Mouse (Mus musculus) gastrocnemius, postnatal 4 days (tissue): Measurements from ENCODE around the gene Fem1b. TPM values are rescaled to one million over a fixed set of nuclear protein-coding genes. Genes with fewer than 3 reads are reported as not detected.
"Not testable (repeated sequence)": the region's sequence is repeated elsewhere in the genome, so short reads cannot be mapped to it uniquely, and the experiment has no call there.

Source experiments
- DNase-seq, 2 experiments: peaks; one replicate each; pipeline ENCODE4 v3.0.0; 2021 to 2022; ENCODE audit warnings: low spot score in 2 of 2, mixed read lengths in 2 of 2
- total RNA-seq, 2 experiments: library from RNA; stranded (reverse); gene quantifications; 2 replicates each; pipeline ENCODE4 v1.2.3; 2021

Fem1b gene
- total RNA-seq, 2 experiments from 2014 or later: 28.9 to 29.7 TPM

DNA sequence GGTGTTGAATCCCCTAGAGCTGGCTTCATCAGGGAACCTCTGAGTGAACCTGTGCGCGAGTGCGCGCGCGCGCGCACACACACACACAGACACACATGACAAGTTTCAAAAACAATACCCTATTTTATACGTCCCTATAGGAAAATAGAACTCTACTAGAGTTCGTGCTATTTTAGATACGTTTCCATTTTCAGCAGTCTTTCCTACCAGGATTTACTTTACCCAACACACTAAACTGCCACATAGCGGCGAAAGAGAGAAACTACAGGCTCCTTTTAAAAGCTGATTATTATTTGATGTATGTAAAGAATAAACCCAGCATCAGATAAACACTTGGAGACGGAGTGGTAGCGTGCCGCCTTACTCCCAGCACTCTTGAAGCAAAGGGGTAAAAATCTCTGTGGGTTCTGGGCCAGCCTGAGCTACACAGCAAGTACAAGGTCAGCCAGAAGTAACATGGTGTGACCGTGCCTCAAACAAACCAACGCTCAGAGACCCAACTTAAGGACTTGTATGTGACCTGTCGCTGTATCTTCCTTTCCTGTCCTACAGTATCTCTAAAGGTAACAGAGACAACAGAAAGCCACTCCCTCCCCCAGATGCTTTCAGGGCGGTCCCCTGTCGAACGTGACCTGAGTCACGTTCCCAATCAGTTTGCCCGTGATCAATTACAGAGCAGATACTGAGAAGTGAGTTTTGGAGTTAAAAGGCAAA lies 16.4 kb upstream of the Fem1b start:
- DNase-seq: no peak

DNA sequence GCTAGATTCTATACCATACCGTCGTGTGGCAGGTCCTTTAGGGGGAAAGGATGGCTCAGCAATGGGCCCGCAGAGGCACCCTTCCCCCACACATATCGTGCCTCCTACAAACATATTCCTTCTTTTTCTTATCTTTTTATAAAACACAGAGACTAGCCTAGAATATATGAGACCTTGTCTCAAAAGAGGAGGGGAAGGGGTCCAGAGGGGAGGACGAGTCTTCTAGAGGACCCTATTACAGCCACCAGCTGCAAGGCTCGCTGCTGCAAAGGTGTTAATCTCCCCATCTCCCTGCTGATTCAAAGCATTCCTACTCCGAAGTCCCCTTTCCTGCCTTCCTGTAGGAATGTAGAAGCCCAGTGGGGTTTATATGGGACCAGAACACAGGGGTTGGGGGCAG lies 14.7 kb upstream of the Fem1b start:
- no peak for DNase-seq

DNA sequence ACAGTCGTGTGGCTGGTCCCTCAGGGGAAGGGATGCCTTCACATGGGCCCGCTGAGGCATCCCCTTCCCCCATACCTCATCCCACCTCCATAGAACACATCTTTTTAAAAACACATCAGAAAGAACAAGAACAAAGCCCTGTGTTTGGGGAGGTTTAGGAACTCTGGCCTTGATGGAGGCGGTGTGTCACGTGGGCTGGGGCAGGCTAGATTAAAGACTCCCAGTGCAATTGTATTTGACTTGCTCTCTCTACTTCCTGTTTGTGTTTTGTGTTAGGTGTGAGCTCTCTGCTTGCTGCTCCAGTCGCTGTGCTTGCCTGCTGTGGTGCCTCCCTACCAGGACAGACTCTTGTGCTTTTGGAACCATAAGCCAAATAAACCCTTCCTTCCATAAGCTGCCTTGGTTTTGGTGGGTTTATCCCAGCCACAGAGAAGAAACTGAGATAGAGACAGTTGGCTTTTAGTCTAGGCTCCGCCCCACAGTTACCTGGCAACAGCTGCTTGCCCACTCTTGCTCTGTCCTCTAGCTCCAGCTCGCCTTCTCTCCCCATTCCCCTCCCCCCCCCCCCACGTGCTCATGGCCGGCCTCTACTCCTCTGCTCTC lies 14.2 kb upstream of the Fem1b start:
- no peak for DNase-seq

DNA sequence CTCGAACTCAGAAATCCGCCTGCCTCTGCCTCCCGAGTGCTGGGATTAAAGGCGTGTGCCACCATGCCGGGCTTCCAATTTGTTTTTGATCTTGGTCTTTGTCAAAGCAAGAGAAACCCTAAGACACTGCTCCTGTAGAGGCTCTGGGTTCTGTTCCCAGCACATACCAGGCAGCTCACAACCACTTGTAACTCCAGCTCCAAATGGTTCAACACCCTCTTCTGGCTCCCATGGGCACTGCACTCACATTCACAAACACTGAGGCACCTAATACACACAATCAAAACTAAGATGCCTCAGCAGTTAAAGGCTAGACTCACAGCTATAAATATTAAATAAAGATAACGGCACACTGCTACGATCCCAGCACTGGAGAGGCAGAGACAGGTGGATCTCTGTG lies 10.1 kb upstream of the Fem1b start:
- no peak for DNase-seq

DNA sequence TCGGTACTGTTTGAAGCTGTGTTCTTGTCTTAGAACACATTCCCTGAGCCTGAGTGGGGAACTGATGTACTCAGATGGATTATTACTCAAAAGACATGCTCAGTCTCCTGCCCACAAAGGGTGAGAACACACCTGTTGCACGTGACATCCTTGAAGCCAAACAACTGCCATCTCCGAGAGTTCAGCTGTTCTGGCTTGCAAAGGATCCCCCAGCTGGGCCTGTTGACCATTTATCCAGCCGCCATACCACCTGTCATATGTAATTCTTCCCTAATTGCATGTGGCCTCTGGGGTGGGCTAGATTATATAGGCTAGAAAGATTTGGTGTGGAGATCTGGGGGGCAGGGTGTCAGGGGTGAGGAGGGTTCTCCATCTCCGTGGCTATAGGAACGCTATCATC lies 9.1 kb upstream of the Fem1b start:
- no peak for DNase-seq

DNA sequence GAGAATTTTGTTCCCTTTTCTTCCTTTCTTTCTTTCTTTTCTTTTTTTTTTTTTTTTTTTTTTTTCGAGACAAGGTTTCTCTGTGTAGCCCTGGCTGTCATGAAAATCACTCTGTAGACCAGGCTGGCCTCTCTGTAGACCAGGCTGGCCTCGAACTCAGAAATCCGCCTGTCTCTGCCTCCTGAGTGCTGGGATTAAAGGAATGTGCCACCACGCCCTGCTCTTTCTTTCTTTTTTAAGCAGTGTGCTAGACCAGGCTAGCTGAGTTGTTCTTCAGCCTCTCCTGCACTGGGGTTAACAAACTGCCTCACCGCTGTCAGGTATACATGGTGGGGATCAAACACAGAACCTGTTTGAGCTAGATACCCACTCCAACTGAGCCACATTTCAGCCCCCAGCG lies 8.2 kb upstream of the Fem1b start:
- DNase-seq: not testable (repeated sequence)

DNA sequence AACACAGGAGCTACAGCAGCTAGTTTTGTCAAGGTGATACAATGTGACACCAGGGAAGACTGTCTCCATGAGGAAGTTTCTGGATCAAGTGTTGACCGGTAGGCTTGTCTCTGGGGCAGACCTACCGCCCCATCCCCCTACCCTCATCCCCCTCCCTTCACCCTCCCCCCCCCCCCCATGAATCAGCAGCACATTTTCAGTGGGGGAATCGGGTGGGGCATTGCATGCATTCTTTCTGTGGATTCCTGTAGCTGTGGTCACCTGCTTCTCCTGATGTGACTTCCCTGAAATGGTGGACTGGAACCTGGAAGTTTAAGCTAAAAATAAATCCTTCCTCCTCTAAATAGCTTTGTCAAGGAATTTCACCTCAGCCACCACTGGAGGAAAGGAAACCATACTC lies 7.8 kb upstream of the Fem1b start:
- DNase-seq: no peak

DNA sequence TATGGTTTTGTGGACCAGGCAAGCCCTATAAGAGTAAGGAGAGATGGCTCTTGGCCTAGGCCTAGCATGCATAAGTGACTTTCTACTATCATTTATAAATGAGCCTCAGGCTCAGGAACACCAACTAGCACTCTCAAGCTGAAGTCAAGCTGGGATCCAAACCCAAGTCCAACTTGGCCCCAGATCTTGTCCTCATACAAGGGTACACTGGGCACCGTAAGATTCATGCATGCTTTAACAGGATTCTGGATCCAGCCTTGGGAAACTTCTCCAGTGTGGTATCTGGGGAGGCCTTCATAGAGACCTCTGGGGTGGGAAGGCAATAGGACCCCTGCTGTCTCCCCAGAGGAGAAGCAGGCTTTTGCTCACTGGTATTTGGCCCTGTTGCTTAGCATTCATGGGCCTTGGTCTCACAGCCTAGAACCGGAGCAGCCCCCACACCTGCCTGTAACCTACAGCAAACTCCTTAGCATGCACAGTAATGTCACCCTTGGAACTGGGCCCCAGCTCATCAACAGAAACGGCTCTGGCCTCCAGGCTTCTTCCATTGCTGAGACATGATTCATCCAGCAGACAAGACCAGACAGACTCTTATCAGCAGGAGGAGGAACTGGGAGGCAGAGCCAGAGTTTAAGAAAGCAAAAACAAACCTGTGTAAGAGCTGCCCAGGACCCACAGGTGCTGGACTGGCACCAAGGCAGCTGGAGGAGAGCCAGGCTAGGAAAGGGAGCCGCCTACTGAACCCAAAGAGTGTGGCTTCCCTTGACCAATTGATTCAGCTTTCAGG lies 6.3 kb upstream of the Fem1b start:
- DNase-seq: no peak

DNA sequence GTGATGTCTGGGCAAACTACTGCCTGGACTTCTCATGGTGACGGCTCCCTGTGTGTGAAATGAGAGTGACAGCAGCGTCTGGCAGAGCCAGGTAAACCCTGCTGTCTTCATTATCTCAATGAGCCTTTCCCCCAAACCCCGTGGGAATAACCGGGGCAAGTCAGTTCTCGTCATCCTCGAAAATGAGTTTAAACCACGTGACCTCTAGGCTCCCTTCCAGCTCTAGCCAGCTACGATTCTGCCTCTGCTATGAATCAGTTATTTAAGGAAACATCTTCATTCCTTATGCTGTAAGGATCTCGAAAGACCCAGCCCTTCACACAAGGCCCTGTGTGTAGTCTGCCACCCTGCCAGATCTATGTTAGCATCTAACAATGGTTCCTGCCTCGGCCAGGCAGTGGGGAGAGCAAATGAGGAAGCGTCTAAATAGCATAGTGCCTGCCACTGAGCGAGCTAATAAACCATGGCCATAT lies 5.4 kb upstream of the Fem1b start:
- no peak for DNase-seq

DNA sequence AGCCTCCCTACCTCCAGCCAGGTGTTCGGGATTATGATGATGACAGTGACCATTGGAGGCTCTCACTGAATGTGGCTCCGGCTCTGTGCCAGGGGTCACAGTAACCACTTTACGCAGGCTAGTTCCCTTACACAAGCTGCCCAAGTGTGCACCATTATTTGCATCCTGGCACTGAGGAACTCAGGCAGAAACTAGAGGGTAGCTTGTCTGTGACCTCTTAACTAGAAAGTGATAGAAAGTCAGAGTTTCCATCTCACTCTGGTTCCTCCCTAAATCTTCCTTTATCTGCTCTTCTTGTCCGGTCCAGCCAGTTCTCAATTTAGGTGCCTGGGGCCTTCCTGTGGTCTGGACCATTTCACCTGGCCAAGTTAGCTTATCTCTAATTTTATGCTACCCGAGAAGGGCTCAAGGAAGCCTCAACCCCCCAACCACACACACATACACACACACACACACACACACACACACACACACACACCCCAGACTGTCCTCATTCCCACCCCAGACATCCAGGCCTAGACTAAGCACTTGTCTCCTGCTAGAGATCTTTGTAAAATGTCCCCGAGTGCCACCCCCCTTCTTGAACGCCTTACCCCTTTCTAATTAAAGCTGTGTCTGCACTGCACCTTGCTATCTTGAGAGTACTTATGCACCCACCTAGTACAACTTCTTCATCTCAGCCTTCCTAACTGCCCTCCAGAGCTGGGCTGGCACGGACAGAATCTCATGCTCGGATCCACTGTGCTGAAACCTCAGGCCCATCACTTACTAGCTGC lies 4.8 kb upstream of the Fem1b start:
- DNase-seq: no peak

DNA sequence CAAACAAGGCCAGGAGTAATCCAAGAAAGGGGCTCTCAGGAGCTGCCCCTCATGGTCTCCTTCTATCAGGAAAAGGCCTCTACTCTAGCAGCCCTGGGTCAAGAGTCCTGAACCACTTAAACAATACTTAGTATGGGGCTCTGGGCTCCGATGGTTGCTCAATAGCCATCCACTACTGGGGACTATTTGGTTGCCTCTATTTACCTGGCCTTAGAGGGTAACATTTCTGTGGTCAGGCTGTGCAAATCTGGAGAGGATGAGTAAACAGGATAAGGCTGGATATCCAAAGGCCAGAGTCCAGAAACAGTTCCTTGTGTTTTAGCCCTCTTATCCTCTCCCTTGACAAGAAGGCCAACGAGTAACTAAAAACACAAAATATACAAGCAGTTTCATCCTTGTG lies 3.0 kb upstream of the Fem1b start:
- DNase-seq: no peak

DNA sequence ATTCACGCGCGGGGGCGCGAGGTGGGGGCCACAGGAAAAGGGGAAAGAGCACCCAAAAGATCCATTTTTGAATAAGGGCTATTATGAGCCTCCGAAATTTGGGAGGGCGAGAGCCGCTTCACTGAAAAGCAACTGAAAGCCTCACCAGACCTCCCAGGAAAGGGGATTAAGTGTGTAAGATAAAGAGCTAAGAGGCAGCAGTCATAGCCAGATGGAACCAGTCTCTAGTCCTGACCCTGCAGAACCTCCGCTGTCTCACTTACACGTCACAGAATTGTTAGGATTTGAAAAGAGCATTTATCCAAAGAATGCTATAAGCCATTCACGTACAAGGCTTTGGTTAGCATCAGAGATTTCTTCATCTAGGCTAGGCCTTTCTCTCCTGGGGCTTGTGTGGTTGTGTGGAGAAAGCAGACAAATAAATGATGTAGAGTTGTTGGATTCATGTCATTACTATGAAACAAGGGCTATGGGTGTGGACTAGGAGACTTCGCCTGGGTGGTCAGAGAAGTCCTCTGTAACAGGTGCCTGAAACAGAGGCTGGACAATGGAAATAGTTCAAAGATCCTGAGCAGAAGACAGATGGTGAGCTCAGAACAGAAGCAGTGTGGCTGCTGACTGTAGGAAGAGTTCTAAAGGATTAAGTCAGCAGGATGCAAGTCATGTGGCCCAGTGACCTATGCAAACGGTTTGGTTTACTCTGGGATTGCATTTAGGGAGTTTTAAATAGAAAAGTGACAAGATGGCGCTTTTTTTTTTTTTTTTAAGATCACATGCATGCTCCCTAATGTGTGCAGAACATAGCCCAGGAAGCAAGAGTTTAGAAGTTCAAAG lies 699 bp upstream of the Fem1b start:
- DNase-seq: no peak

DNA sequence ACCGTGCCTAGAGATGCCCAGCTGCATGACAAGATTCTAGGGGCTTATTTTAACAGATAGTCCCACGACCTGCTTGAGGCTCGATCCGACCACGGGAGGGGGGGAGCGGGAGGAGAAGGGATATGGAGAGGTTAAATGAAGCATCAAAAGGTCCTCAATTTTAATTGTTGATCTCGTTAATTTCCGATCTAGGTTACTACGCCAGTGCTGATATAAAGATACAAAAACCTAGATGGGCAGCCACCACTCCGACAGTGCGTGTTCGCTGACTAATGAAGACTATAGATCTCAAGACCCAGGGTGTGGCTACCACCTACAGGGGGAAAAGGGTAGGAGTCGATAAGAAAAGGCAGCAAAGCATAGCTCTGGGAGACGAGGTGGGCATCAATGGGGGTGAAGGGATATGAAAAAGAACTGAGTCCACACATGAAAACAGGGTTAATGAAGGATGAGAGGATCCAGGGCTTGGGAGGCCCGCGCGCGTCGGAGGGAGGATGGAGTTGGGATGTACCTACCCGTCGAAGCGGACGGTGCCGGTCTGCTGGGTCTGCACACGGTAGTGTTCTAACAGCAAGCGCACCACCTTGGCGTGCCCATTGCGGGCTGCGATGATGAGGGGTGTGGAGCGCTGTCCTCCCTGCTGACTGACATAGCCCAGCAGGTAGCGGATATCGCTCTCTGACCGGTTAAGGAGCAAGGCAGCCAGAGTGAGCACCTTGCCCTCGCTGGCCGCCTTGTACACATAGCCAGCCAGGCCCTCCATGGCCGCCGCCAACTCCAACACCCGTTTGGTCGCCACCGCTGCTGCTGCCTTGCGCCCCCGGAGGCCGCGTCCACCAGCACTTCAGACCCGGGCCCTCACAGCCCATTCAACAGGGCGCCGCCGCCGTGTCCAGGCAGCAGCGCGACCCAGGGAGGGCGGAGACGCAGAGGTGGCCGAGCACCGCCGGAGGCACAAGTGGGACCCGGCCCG lies 905 bp downstream of the Fem1b start:
- DNase-seq: peak in 1 of 2 experiments; percentile 68

DNA sequence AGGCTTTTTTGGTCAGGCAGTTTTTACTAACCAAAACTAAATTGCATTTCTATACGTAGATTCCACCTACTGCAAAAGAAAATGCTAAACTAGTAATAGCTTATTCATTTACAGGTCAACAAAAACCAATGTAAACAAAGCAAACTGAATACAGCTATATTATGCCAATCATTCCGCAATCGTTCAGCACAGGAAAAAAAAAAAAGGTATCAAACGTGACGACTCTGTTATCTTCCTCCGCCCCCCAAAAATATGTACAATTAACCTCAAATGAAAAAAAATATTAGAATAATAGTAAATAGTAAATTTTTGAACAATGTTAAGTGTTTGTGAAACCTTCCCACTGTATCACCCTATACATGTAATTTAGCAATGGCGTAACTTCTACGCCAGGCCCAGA lies 1.6 kb downstream of the Fem1b start:
- no peak for DNase-seq

DNA sequence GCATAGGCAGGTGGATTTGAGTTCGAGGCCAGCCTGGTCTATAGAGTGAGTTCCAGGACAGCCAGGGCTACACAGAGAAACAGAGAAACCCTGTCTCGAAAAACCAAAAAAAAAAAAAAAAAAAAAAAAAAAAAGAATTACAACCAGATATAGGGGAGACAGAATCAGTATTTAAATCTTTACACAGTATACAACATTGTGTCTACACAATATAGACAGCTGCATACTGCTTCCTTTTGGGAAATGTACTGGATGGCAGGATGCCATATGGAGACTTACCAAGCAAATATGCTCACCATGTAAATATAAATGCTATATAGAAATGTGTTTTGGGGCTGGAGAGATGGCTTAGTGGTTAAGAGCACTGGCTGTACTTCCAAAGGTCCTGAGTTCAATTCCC lies 12.5 kb downstream of the Fem1b start:
- not testable (repeated sequence) for DNase-seq

DNA sequence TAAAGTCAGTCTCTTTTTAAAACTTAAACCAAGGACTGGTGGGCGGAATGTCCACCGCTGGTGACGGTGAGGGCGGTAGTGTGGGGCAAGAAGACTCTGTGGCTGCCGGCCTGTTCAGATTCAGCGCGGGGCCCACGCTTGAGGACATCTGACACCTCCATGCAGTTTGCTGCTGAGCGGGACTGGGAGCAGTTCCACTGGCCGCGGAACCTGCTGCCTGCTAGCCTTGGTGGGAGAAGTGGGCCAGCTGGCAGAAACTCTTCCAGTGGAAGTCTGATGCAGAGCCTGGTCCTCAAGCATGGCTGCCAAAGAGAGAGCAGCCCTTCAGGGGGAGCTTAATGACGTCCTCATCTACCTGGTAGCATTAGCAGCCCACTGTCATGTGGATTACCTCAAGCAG lies 21.9 kb downstream of the Fem1b start:
- DNase-seq: no peak

DNA sequence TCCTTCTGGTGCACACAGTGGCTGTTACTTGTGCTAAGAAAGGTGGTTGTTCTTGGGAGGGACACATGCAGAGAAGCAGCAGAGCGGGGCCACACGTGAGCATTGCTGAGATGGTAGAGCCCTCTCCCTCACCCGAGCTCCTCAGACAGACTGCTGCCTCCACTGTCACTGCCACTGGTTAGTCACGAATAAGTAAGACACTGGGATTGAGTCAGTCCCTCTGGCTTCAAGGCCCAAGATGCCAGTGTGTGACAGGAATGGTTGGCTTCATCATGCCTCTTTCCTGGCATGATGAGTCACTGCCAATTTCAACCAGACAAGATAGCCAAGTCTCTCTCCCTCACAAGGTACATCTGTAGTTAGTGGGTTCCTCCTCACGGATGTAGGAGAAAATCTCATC lies 25.0 kb downstream of the Fem1b start:
- DNase-seq: no peak

DNA sequence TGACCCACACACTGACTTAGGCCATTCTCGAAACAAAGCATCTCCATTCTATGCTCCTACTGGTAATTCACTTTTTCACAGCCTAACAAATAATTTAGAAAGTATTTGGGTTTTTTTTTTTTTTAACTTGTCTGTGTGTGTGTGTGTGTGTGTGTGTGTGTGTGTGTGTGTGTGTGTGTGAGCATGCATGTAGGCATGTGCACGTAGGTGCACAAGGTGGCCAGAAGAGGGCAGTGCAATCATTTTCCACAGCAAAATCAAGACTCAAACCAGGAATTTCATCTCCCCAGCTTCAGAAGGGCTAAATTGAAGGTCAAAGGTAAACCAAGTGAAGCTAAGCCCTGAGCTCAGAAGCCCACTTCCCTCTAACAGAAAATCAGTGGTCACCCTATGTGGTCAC lies 27.5 kb downstream of the Fem1b start:
- no peak for DNase-seq

DNA sequence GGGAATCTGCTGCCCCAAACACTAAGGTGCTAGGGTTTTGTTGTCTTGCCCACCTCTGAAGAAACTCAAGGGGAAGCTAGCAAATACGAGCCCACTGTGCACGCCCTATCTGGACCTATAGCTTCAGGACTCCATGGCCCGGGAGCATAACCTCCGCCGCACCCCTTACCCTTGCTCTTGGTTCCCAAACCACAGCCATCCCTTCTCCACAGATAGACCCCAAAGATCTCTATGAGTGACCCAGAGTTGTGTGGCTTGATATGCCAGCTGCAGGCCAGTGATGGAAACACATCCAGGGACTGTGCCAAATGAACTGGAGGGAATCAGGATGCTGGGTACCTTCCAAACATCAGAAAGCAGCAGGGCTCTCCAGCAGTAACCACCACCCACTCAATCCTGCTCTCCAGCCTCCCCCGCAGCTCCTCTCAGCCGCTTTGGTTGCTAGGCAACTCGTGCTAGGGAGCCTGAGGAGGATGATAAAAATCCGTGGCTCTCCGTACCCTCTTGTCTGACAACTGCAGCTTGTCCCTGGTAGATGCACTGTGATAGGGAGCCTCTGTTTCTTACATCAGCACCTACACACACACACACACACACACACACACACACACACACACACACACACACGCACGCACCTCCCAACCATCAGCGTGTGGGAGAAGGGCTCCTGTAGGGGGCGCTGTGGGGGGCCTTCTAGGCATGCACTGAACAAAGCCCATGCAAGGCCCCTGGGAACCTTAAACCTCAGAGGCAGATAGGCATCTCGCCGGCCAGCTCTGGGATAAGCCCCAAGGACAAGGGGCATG lies 28.6 kb downstream of the Fem1b start:
- no peak for DNase-seq
